Mouse (Mus musculus): ENCODE measurements around the gene Hnrnph1.

DNA sequence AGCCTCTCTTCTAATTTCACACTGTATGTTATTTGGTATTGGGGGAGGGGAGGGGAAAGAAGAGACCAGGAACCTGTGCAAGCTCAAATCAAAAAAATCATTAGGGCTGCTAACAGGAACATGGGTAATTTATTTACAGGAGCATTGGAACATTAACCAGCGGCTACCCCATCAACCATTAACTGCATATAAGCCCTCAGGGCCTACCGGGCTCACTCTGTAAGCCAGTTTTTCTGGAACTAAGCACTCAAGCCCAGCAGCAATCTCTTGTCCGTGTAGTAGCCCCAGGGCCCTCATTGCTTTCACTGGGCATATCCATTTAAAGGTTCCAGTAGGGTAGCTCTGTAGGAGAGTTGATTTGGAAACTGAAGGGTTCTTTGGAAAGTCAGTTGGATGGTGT lies 21.9 kb upstream of the Hnrnph1 start:
- TF ChIP-seq POLR2A (IDR thresholded peaks at IDR 0.05; ENCODE audit: low read depth, low read length) (no peak), CTCF (conservative IDR thresholded peaks at IDR 0.05; ENCODE audit: insufficient read depth, insufficient read length, low read depth, low read length) (no peak)

All from kidney, adult 2 months (tissue).